Mouse (Mus musculus): ENCODE measurements around the gene Cpt1a.

- no peak for TF ChIP-seq TAL1 (conservative IDR thresholded peaks at IDR 0.05; ENCODE audit: low read depth, low read length)
- TF ChIP-seq CTCF (IDR thresholded peaks at IDR 0.05; ENCODE audit: low read depth, low read length), result no peak
- TF ChIP-seq GATA1 (IDR thresholded peaks at IDR 0.05; ENCODE audit: borderline replicate concordance, low read length), result no peak
- TF ChIP-seq POLR2AphosphoS5 (IDR thresholded peaks at IDR 0.05; ENCODE audit: insufficient replicate concordance, low read depth, low read length), result no peak
- no peak for TF ChIP-seq GATA2 (IDR thresholded peaks at IDR 0.05; ENCODE audit: borderline replicate concordance, low read depth, low read length)
These were observed 51.9 kb downstream of the Cpt1a start for GRCm38 (mm10) chr19:3374028-3374427.
